Mouse (Mus musculus) limb, embryonic 14.5 days (tissue): ENCODE results near the gene Macrod2. TPM values are rescaled to one million over a fixed set of nuclear protein-coding genes. Genes with fewer than 3 reads are reported as not detected.
A peak's percentile ranks its signal among the peaks of the same experiment; 100 is the strongest.

ENCODE experiments used
- ATAC-seq: fragments of 200-750 bp; cut with Nextera tagmentation; 2 replicates; pipeline ENCODE4 v1.8.0; 2017; ENCODE audit warnings: low read depth, moderate number of reproducible peaks, moderate TSS enrichment; ENCODE audit not compliant: low FRiP score
- DNase-seq: peaks from one replicate; pipeline ENCODE4 v3.0.0-alpha.2; 2015; ENCODE audit warnings: low spot score
- H3K27ac ChIP-seq: fragments of 300-500 bp; sonication (generic); replicated peaks from 2 replicates; pipeline ENCODE4 v1.5.1; 2014; ENCODE audit warnings: low read depth, mild to moderate bottlenecking, low read length, moderate library complexity, mixed read lengths
- H3K27me3 ChIP-seq: fragments of 300-500 bp; sonication (generic); 2 replicates; pipeline ENCODE4 v1.6.1; 2014; ENCODE audit warnings: low read length, mixed read lengths; ENCODE audit not compliant: control insufficient read depth, insufficient read depth
- H3K36me3 ChIP-seq: fragments of 300-500 bp; sonication (generic); 2 replicates; pipeline ENCODE4 v1.6.1; 2014; ENCODE audit warnings: mild to moderate bottlenecking, low read length, moderate library complexity, mixed read lengths; ENCODE audit not compliant: control insufficient read depth, insufficient read depth
- H3K4me1 ChIP-seq: fragments of 300-500 bp; sonication (generic); 2 replicates; pipeline ENCODE4 v1.6.1; 2014; ENCODE audit warnings: antibody characterized with exemption, low read length, mixed read lengths; ENCODE audit not compliant: control insufficient read depth, insufficient read depth
- H3K4me2 ChIP-seq: fragments of 300-500 bp; sonication (generic); replicated peaks from 2 replicates; pipeline ENCODE4 v1.6.1; 2014; ENCODE audit warnings: low read depth, mild to moderate bottlenecking, low read length, moderate library complexity; ENCODE audit not compliant: severe bottlenecking
- H3K4me3 ChIP-seq: fragments of 300-500 bp; sonication (generic); replicated peaks from 2 replicates; pipeline ENCODE4 v1.5.1; 2014; ENCODE audit warnings: low read length
- H3K9ac ChIP-seq: fragments of 300-500 bp; sonication (generic); 2 replicates; pipeline ENCODE4 v1.6.1; 2014; ENCODE audit warnings: mild to moderate bottlenecking, low read depth, low read length, moderate library complexity; ENCODE audit not compliant: severe bottlenecking
- H3K9me3 ChIP-seq: fragments of 300-500 bp; sonication (generic); 2 replicates; pipeline ENCODE4 v1.6.1; 2016; ENCODE audit warnings: low read length; ENCODE audit not compliant: control insufficient read depth
- POLR2A ChIP-seq: fragments of 200-500 bp; IDR thresholded peaks from 2 replicates; pipeline ENCODE4 v1.8.0; 2012; ENCODE audit warnings: inconsistent platforms, mild to moderate bottlenecking, moderate library complexity, borderline replicate concordance; ENCODE audit not compliant: insufficient read depth, insufficient read length; ENCODE audit errors: extremely low read depth
- WGBS: fragments of 180-500 bp; shearing (Covaris S2); extraction: QIAGEN DNeasy Blood & Tissue Kit; methylation state at CpG from one replicate; pipeline ENCODE4 v1.1.7; 2014; 5-methylcytosine and 5-hydroxymethylcytosine counted together
- polyA plus RNA-seq, 2 experiments: library from polyadenylated mRNA; depleted of rRNA in 1 of 2; stranded (reverse) in 1 of 2; unstranded in 1 of 2; fragments of >200 nt; fragmentation: Nextera tagmentation in 1 of 2; extraction: Ambion mirVana in 1 of 2; gene quantifications; 2 replicates each; pipeline versions ENCODE4 v1.2.1 to v1.2.3; 2012 to 2014

The Macrod2 gene
- polyA plus RNA-seq, 2 experiments: 8.5 to 24.5 TPM

- ATAC-seq (peak; percentile 53; the same call in 1 of the 2 replicates), DNase-seq (peak; percentile 71)
- no peak for TF ChIP-seq POLR2A
- Histone ChIP-seq H3K4me1 (peaks cover 4% of the 10 kb centered on the region; the same call in 1 of the 2 replicates), H3K36me3 (no peaks in the 10 kb centered on the region), H3K9me3 (no peaks in the 10 kb centered on the region), H3K4me3 (no peak overlapping the region), H3K4me2 (no peak overlapping the region), H3K27ac (no peak overlapping the region), H3K9ac (no peak overlapping the region), H3K27me3 (no peaks in the 10 kb centered on the region)
- 17% methylated on average over 4 of the region's 4 CpGs for WGBS
Measured at GRCm38 (mm10) chr2:142024534-142025155, 1629.5 kb downstream of the Macrod2 start.

GRCm38 (mm10) chr2:142026721-142027120 lies 1631.6 kb downstream of the Macrod2 start:
- Histone ChIP-seq H3K4me2 (no peak overlapping the region), H3K4me3 (no peak overlapping the region), H3K27ac (no peak overlapping the region), H3K9ac (no peak overlapping the region), H3K4me1 (peaks cover 4% of the 10 kb centered on the region; the same call in 1 of the 2 replicates), H3K36me3 (no peaks in the 10 kb centered on the region), H3K27me3 (no peaks in the 10 kb centered on the region), H3K9me3 (no peaks in the 10 kb centered on the region)
- no peak for TF ChIP-seq POLR2A
- DNase-seq (no peak), ATAC-seq (no peak)

- TF ChIP-seq POLR2A: no peak
- 30% methylated on average over 10 of the region's 10 CpGs for WGBS
- H3K9ac ChIP-seq: no peak overlapping the region
- H3K4me2 ChIP-seq: no peak overlapping the region
- no peak overlapping the region for H3K4me3 ChIP-seq
- no peaks in the 10 kb centered on the region for H3K27me3 ChIP-seq
- H3K9me3 ChIP-seq: no peaks in the 10 kb centered on the region
- H3K4me1 ChIP-seq: no peaks in the 10 kb centered on the region; the same call in 1 of the 2 replicates
- no peak for ATAC-seq
- no peak for DNase-seq
- H3K36me3 ChIP-seq: no peaks in the 10 kb centered on the region
- H3K27ac ChIP-seq: no peak overlapping the region
Measured at GRCm38 (mm10) chr2:142030756-142031646, 1635.9 kb downstream of the Macrod2 start.

GRCm38 (mm10) chr2:142055576-142055975 lies 1660.5 kb downstream of the Macrod2 start:
- DNase-seq (no peak), ATAC-seq (no peak)
- no peak overlapping the region for H3K4me2 ChIP-seq
- no peak overlapping the region for H3K4me3 ChIP-seq
- no peaks in the 10 kb centered on the region for H3K9me3 ChIP-seq
- TF ChIP-seq POLR2A: no peak
- no peak overlapping the region for H3K9ac ChIP-seq
- peaks cover 9% of the 10 kb centered on the region for H3K4me1 ChIP-seq
- H3K27me3 ChIP-seq: no peaks in the 10 kb centered on the region
- WGBS: 89% methylated on average over 6 of the region's 6 CpGs
- no peaks in the 10 kb centered on the region for H3K36me3 ChIP-seq
- no peak overlapping the region for H3K27ac ChIP-seq

GRCm38 (mm10) chr2:142057889-142058750 lies 1663.0 kb downstream of the Macrod2 start:
- ATAC-seq (peak; percentile 76), DNase-seq (peak; percentile 77)
- no peaks in the 10 kb centered on the region for H3K27me3 ChIP-seq
- H3K4me2 ChIP-seq: peak overlapping the region; percentile 35
- 9% methylated on average over 14 of the region's 14 CpGs for WGBS
- H3K9ac ChIP-seq: no peak overlapping the region
- no peak for TF ChIP-seq POLR2A
- H3K9me3 ChIP-seq: no peaks in the 10 kb centered on the region
- peak overlapping the region; percentile 28; the same call in 1 of the 2 replicates for H3K27ac ChIP-seq
- H3K4me1 ChIP-seq: peaks cover 9% of the 10 kb centered on the region
- peak overlapping the region; percentile 12; the same call in 1 of the 2 replicates for H3K4me3 ChIP-seq
- H3K36me3 ChIP-seq: no peaks in the 10 kb centered on the region
